Mouse (Mus musculus) layer of hippocampus, adult 9-11 months (tissue): ENCODE data around the gene Pbx4.

Experiments
- DNase-seq: peaks from one replicate; pipeline ENCODE4 v3.0.0; 2022

Gene Pbx4

DNA sequence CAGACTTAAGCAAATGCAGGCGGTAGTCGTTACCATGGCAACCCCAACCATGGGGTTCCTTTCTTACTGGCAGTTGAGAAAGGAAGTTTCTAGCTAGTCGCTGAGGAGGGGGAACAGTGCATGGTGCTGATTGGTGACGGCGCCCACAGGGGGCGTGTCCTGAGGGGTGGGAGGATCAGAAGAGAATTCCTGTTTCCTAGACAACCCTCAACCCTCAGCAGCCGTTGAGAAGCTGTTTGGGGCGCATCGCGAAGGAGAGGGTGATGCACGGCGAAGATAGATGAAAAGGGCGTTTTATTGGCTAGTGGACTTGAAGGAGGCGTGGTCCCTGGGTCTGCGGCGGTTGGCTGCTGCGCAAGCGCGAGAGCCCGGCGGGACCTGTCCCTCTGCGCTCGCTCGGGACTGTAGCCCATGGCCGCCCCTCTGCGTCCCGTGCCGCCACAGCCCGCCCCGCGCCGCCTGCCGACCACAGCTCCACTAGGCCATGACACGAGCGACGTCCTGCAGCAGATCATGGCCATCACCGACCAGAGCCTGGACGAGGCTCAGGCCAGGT, at the start of gene Pbx4:
Gene Pbx4 (plus strand): TSS at position 194 of the 556 bp plus-strand sequence.
- DNase-seq: peak; percentile 98

GRCm38 (mm10) chr8:69789105-69789504, 43.2 kb upstream of the Pbx4 start:
- peak; percentile 1 for DNase-seq

GRCm38 (mm10) chr8:69789731-69790130, 42.6 kb upstream of the Pbx4 start:
- DNase-seq: peak; percentile 0

DNA sequence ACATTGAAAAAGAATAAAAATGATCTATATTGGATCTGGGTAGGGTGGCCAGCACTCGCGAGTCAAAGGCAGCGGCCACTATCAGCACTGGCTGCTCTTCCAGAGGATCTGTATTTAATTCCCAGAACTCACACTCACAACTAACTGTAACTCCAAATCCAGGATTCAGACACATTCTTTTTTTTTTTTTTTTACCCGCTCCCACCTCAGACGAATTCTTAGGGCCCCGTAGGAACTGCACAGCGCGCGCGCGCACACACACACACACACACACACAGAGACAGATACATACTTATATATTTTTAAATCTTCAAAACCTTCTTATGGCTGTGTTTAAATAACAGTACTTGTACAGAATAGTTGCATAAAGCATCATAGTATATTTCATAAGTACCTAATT, 41.9 kb upstream of the Pbx4 start:
- DNase-seq: peak; percentile 0

GRCm38 (mm10) chr8:69790773-69791367, 41.4 kb upstream of the Pbx4 start, which contains the start of the genes Atp13a1 and Zfp866:
TSS of gene Atp13a1 (plus strand) at chr8:69791163.
TSS of gene Zfp866 (minus strand) at chr8:69791178.
- DNase-seq: peak; percentile 86

DNA sequence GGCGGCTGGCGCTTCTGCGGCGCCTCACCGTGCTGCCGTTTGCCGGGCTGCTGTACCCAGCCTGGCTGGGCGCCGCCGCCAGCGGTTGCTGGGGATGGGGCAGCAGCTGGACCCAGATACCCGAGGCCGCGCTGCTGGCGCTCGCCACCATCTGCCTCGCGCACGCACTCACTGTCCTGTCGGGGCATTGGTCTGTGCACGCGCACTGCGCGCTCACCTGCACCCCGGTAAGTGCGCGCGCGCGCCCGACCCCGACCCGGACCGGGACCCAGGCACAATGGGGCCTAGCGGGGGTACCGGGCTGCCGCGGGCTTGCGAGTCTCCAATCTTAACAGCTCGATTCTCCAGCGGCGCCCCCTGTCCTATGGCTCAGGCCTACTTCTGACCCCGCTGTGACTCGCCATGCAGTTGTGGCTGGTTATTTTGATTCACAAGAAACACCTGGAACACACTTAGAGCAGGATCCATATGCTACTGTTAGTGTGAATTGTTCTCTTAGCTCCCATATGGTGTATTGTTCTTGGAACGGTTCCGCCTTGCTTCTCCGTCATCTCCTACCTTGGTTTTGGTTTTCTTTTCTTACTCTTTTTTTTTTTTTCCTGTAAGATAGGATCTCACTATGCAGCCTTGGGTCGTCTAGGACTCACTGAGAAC, 40.7 kb upstream of the Pbx4 start:
- peak; percentile 31 for DNase-seq

- peak; percentile 1 for DNase-seq
These were observed 38.6 kb upstream of the Pbx4 start for GRCm38 (mm10) chr8:69793666-69794065.

GRCm38 (mm10) chr8:69794096-69794495, 38.2 kb upstream of the Pbx4 start:
- peak; percentile 1 for DNase-seq

DNA sequence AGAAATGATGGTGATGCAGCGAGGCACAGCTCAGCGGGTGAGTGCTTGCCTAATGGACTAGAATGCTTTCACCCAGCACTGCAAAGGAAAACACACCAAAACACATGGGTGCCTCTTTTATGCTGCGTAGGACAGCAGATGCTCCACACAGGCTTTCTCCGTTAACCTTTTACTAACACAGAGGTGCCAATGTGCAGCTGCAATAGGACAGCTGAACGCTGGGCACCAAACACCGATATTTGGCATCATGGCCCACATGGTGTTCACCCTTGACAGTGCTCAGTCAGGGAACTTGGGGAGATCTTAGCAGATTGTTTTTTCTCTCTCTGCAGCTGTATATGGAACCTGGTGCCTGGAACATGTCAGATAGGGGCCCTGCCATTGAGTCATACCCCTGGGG, 37.4 kb upstream of the Pbx4 start:
- peak; percentile 0 for DNase-seq

- DNase-seq: peak; percentile 0
These were observed 35.5 kb upstream of the Pbx4 start for GRCm38 (mm10) chr8:69796721-69797345.

- DNase-seq: peak; percentile 1
These were observed 34.6 kb upstream of the Pbx4 start for GRCm38 (mm10) chr8:69797661-69798060.

- DNase-seq: peak; percentile 4
These were observed 33.0 kb upstream of the Pbx4 start for GRCm38 (mm10) chr8:69799261-69799660.

- peak; percentile 0 for DNase-seq
These were observed 32.3 kb upstream of the Pbx4 start for GRCm38 (mm10) chr8:69799946-69800345.

- peak; percentile 1 for DNase-seq
These were observed 30.5 kb upstream of the Pbx4 start for GRCm38 (mm10) chr8:69801796-69802195.

DNA sequence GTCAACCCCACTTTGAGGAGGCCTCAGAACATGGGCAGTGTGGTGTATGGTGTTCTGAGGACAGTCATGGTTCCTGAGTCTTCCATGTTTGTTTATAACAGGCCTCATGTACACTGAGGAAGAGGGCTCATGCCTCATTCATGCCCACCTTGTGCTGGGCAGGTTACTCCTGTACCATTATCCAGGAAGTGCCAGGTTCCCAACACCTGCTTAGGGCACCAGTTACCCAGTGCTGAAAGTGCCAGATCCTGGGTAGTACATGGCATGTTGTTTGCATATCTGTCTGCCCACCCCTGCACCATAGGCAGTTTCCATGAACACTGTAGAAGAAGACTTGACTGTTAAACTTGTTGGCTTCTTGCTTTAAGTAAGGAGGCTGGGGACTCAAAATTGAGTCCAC, 30.1 kb upstream of the Pbx4 start:
- peak; percentile 0 for DNase-seq

- DNase-seq: no peak
These were observed 28.9 kb upstream of the Pbx4 start for GRCm38 (mm10) chr8:69803366-69803765.

DNA sequence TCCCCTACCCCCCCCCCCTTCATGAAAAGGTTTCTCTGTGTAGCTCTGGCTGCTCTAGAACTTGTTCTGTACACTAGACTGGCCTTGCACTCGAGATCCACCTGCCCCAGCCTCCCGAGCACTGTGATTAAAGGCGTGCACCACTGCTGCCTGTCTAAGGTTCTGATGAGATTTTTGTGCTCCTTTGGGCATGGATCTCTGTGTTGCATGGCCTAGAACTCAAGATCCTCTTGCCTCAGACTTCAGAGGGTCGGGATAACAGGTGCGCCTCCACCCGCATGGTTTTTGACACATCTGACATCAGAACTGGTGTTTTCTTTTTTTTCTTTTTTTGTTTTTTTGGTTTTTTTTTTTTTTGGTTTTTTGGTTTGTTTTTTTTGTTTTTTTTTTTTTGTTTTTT, 27.8 kb upstream of the Pbx4 start:
- no peak for DNase-seq

DNA sequence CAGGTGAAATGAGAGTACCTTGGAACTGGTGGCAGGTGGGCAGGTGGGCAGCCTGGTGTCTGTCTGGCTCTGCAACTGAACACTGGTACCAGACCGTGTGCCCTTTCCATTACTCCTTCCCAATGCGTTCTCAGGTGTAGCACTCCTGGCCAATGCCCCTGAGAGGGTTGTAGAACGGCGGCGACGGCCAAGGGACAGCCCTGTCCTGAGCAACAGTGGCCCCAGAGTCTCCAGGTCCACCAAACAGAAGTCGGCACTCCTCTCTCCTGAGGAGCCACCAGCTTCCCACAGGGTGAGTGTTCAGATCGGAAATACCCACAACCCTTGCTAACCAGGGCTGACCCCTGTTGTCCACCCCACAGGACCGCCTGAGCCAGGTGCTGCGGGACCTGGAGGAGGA, 27.2 kb upstream of the Pbx4 start:
- DNase-seq: no peak

DNA sequence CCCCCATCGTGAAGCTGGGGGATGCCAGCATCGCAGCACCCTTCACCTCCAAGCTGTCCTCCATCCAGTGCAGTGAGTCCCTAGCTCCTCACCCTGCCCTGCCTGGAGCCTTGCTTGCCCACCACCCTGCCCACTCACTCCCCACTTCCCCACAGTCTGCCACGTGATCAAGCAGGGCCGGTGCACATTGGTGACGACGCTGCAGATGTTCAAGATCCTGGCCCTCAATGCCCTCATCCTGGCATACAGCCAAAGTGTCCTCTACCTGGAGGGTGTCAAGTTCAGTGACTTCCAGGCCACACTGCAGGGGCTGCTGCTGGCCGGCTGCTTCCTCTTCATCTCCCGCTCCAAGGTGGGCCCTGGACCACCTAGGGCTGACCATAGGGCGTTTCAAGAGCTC, 26.8 kb upstream of the Pbx4 start:
- DNase-seq: no peak

DNA sequence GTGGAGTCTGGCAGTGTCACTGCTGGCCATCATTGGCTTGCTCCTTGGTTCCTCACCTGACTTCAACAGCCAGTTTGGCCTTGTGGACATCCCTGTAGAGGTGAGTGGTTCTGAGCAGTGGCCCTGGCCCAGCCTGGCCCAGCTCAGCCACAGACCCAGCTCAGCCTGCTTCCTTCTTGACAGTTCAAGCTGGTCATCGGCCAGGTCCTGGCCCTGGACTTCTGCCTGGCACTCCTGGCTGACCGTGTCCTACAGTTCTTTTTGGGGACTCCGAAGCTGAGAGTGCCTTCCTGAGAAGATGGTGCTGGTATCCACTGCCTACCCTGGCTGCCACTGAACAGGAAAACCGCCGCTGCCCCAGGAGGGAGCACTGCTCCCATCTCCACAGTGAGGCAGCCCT, 25.1 kb upstream of the Pbx4 start:
- DNase-seq: no peak

DNA sequence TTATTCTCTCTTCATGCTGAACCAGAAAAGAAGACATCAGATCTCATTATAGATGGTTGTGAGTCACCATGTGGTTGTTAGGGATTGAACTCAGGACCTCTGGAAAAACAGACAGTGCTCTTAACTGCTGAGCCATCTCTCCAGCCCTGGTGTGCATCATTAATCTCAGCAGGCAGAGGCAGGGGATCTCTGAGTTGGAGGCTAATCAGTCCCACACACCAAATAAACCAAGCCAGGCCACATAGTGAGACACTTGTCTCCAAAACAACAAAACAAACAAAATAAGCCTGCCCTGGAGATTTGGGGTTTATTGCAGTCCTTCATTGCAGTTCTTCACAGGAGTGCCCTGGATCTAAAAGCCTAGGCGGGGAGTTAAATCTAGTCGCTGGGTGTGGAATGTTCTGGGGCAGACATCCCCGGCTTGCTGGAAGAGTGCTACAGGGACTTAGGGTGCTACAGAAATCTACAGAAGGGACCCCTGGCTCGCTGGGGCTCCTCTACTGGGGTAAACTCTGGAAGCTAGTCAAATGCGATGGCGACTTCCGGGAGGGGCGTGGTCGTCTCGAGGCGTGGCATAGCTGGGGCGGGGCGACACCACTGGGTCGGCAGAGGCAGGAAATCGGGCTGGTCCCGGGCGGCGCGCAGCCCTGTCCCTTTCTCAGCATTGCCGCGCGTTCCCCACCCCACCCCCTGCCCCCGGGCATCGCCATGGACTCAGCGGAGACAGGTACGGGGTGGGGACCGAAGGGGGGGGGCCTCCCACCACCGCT, 24.0 kb upstream of the Pbx4 start, which contains the start of gene Gmip:
Gene Gmip (plus strand): TSS at position 586 of the 770 bp plus-strand sequence.
- DNase-seq: peak; percentile 61

GRCm38 (mm10) chr8:69808864-69809403, 23.4 kb upstream of the Pbx4 start:
- DNase-seq: peak; percentile 57

DNA sequence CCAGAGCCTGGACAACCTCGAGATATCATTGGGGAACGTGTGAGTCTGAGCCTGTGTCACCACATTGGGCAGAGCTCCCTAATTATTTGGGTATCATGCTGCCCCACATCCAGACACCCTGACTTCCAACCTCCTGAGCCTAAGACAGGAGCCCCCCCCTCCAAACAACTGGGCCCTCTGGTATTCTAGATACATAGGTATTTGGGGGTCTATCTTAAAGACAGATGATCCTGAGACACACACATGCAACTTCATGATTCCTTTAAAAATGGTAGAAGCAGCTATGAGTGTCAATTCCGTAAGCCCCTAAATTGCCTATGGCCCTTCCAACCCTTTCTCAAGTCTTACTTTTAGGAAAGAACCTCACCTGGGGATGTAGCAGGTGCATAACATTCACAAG, 22.5 kb upstream of the Pbx4 start:
- DNase-seq: no peak
